Mouse (Mus musculus) forebrain, embryonic 11.5 days (tissue): ENCODE data around the gene Hrh3. TPM values are rescaled to one million over a fixed set of nuclear protein-coding genes. Genes with fewer than 3 reads are reported as not detected.

ENCODE experiments used
- ATAC-seq: fragments of 200-750 bp; cut with Nextera tagmentation; replicated peaks from 2 replicates; pipeline ENCODE4 v1.8.0; 2017; ENCODE audit warnings: moderate TSS enrichment; ENCODE audit not compliant: low FRiP score
- DNase-seq: peaks from one replicate; pipeline ENCODE4 v3.0.0-alpha.2; 2017; ENCODE audit warnings: low spot score
- H3K27ac ChIP-seq: fragments of 300-500 bp; sonication (generic); 2 replicates; pipeline ENCODE4 v1.5.1; 2014; ENCODE audit warnings: low read depth, low read length
- H3K27me3 ChIP-seq: fragments of 300-500 bp; sonication (generic); 2 replicates; pipeline ENCODE4 v1.6.1; 2014; ENCODE audit warnings: mild to moderate bottlenecking, low read length, mixed read lengths; ENCODE audit not compliant: control insufficient read depth, insufficient read depth
- H3K36me3 ChIP-seq: fragments of 300-500 bp; sonication (generic); 2 replicates; pipeline ENCODE4 v1.6.1; 2014; ENCODE audit warnings: mild to moderate bottlenecking, low read length, moderate library complexity, mixed read lengths; ENCODE audit not compliant: control insufficient read depth, insufficient read depth
- H3K4me1 ChIP-seq: fragments of 300-500 bp; sonication (generic); replicated peaks from 2 replicates; pipeline ENCODE4 v1.6.1; 2014; ENCODE audit warnings: low read length, mixed read lengths; ENCODE audit not compliant: control insufficient read depth, insufficient read depth
- H3K4me2 ChIP-seq: fragments of 300-500 bp; sonication (generic); 2 replicates; pipeline ENCODE4 v1.6.1; 2014; ENCODE audit warnings: low read depth, mild to moderate bottlenecking, low read length, moderate library complexity, mixed read lengths; ENCODE audit not compliant: severe bottlenecking
- H3K4me3 ChIP-seq: fragments of 300-500 bp; sonication (generic); 2 replicates; pipeline ENCODE4 v1.5.1; 2014; ENCODE audit warnings: low read depth, low read length
- H3K9ac ChIP-seq: fragments of 300-500 bp; sonication (generic); 2 replicates; pipeline ENCODE4 v1.6.1; 2014; ENCODE audit warnings: low read length
- H3K9me3 ChIP-seq: fragments of 300-500 bp; sonication (generic); 2 replicates; pipeline ENCODE4 v1.6.1; 2016; ENCODE audit warnings: low read length, mixed read lengths; ENCODE audit not compliant: control insufficient read depth
- WGBS: fragments of 180-500 bp; shearing (Covaris S2); extraction: QIAGEN DNeasy Blood & Tissue Kit; methylation state at CpG from one replicate; pipeline ENCODE4 v1.1.7; 2014; 5-methylcytosine and 5-hydroxymethylcytosine counted together
- polyA plus RNA-seq: library from polyadenylated mRNA; unstranded; fragments of >200 nt; fragmentation: Nextera tagmentation; extraction: Ambion mirVana; gene quantifications from 2 replicates; pipeline ENCODE4 v1.2.1, GENCODE M21; 2014

The Hrh3 gene
- polyA plus RNA-seq, 1 experiment from 2014 or later = 0.95 TPM

- Histone ChIP-seq H3K9me3 (no peaks in the 10 kb centered on the region), H3K4me1 (no peaks in the 10 kb centered on the region), H3K27ac (no peak overlapping the region), H3K4me3 (no peak overlapping the region), H3K9ac (no peak overlapping the region), H3K27me3 (no peaks in the 10 kb centered on the region), H3K36me3 (no peaks in the 10 kb centered on the region; the same call in 1 of the 2 replicates), H3K4me2 (no peak overlapping the region)
- WGBS = 91% methylated on average over 10 of the region's 10 CpGs
- DNase-seq = no peak
- ATAC-seq = no peak
These were observed 21.2 kb downstream of the Hrh3 start for GRCm38 (mm10) chr2:180083063-180083462.

- no peaks in the 10 kb centered on the region for H3K27me3 ChIP-seq
- H3K9ac ChIP-seq = no peak overlapping the region
- no peaks in the 10 kb centered on the region for H3K4me1 ChIP-seq
- H3K4me3 ChIP-seq = no peak overlapping the region
- no peak overlapping the region for H3K27ac ChIP-seq
- 95% methylated on average over 8 of the region's 8 CpGs for WGBS
- ATAC-seq (no peak), DNase-seq (no peak)
- no peaks in the 10 kb centered on the region; the same call in 1 of the 2 replicates for H3K36me3 ChIP-seq
- no peak overlapping the region for H3K4me2 ChIP-seq
- H3K9me3 ChIP-seq = no peaks in the 10 kb centered on the region
These were observed 23.6 kb downstream of the Hrh3 start for GRCm38 (mm10) chr2:180080680-180081079.

- 71% methylated on average over 3 of the region's 3 CpGs for WGBS
- Histone ChIP-seq H3K4me1 (no peaks in the 10 kb centered on the region), H3K27me3 (no peaks in the 10 kb centered on the region), H3K4me3 (no peak overlapping the region), H3K9ac (no peak overlapping the region), H3K4me2 (no peak overlapping the region), H3K27ac (no peak overlapping the region), H3K9me3 (no peaks in the 10 kb centered on the region), H3K36me3 (no peaks in the 10 kb centered on the region; the same call in 1 of the 2 replicates)
- ATAC-seq (no peak), DNase-seq (no peak)
These were observed 26.7 kb downstream of the Hrh3 start for GRCm38 (mm10) chr2:180077622-180078021.

GRCm38 (mm10) chr2:180072886-180073285 lies 31.4 kb downstream of the Hrh3 start:
- Histone ChIP-seq H3K27me3 (no peaks in the 10 kb centered on the region), H3K4me1 (peaks cover 7% of the 10 kb centered on the region; the same call in 1 of the 2 replicates), H3K9me3 (no peaks in the 10 kb centered on the region), H3K36me3 (no peaks in the 10 kb centered on the region; the same call in 1 of the 2 replicates), H3K9ac (no peak overlapping the region), H3K4me2 (no peak overlapping the region), H3K4me3 (no peak overlapping the region), H3K27ac (no peak overlapping the region)
- 85% methylated on average over 7 of the region's 7 CpGs for WGBS
- ATAC-seq = no peak
- DNase-seq = no peak

- no peak overlapping the region for H3K27ac ChIP-seq
- no peak for ATAC-seq
- WGBS = 82% methylated on average over 2 of the region's 2 CpGs
- no peak overlapping the region for H3K4me2 ChIP-seq
- H3K4me3 ChIP-seq = no peak overlapping the region
- H3K27me3 ChIP-seq = no peaks in the 10 kb centered on the region
- DNase-seq = no peak
- H3K9me3 ChIP-seq = no peaks in the 10 kb centered on the region
- H3K4me1 ChIP-seq = peaks cover 7% of the 10 kb centered on the region; the same call in 1 of the 2 replicates
- peaks cover 2% of the 10 kb centered on the region; the same call in 1 of the 2 replicates for H3K36me3 ChIP-seq
- H3K9ac ChIP-seq = no peak overlapping the region
These were observed 32.6 kb downstream of the Hrh3 start for GRCm38 (mm10) chr2:180071671-180072070.

- H3K9ac ChIP-seq = peak within 1 kb of the TSS; percentile 81
- H3K36me3 ChIP-seq = peaks cover 2% of the 10 kb centered on the region; the same call in 1 of the 2 replicates
- WGBS = 6% methylated on average over 58 of the region's 58 CpGs
- ATAC-seq (peak; percentile 96), DNase-seq (peak; percentile 96)
- peaks cover 7% of the 10 kb centered on the region; the same call in 1 of the 2 replicates for H3K4me1 ChIP-seq
- H3K9me3 ChIP-seq = no peaks in the 10 kb centered on the region
- peak within 1 kb of the TSS; percentile 75 for H3K27ac ChIP-seq
- no peaks in the 10 kb centered on the region for H3K27me3 ChIP-seq
- peak within 1 kb of the TSS; percentile 83 for H3K4me2 ChIP-seq
- peak within 1 kb of the TSS; percentile 73 for H3K4me3 ChIP-seq
These were observed 33.5 kb downstream of the Hrh3 start, which contains the start of gene Mtg2 for GRCm38 (mm10) chr2:180070481-180071453. TSS of gene Mtg2 (plus strand) at chr2:180070588.

- H3K27ac ChIP-seq = 0 out of 2 replicates have a peak overlapping the region, but pooled peaks have one; percentile 32
- ATAC-seq (peak; percentile 26), DNase-seq (no peak)
- peaks cover 2% of the 10 kb centered on the region; the same call in 1 of the 2 replicates for H3K36me3 ChIP-seq
- peak overlapping the region; percentile 81 for H3K9ac ChIP-seq
- peaks cover 7% of the 10 kb centered on the region; the same call in 1 of the 2 replicates for H3K4me1 ChIP-seq
- WGBS = 35% methylated on average over 20 of the region's 20 CpGs
- H3K4me2 ChIP-seq = peak overlapping the region; percentile 83
- H3K27me3 ChIP-seq = no peaks in the 10 kb centered on the region
- H3K4me3 ChIP-seq = peak overlapping the region; percentile 73
- no peaks in the 10 kb centered on the region for H3K9me3 ChIP-seq
These were observed 34.4 kb downstream of the Hrh3 start for GRCm38 (mm10) chr2:180069770-180070480.

- Histone ChIP-seq H3K36me3 (peaks cover 22% of the 10 kb centered on the region), H3K9ac (no peak overlapping the region), H3K4me3 (no peak overlapping the region), H3K4me2 (no peak overlapping the region), H3K27me3 (no peaks in the 10 kb centered on the region), H3K4me1 (no peaks in the 10 kb centered on the region), H3K27ac (no peak overlapping the region), H3K9me3 (no peaks in the 10 kb centered on the region)
- 96% methylated on average over 11 of the region's 11 CpGs for WGBS
- DNase-seq = no peak
- ATAC-seq = no peak
These were observed 40.8 kb downstream of the Hrh3 start for GRCm38 (mm10) chr2:180063338-180064131.
